In genomic region chr15:101581701-101582100, GRCm38 (mm10) we compare ENCODE assay signal across 29 mouse cellular contexts. TPM values are rescaled to one million over a fixed set of nuclear protein-coding genes. Genes with fewer than 3 reads are reported as not detected.
"Had no signal": no experiment of that assay in that cellular context is flagged by ENCODE, and none has a peak within 500 bp of the region (broad histone marks: within the 10 kb centered on the region; RNA-seq: fewer than 3 reads in every experiment).

No protein-coding gene starts in this region.

- H3K36me3 ChIP-seq: limb, embryonic 12.5 days; limb, embryonic 15.5 days; midbrain, embryonic 12.5 days; midbrain, embryonic 15.5 days; neural tube, embryonic 12.5 days had no signal

- H3K4me3 ChIP-seq: limb, embryonic 12.5 days; limb, embryonic 15.5 days; midbrain, embryonic 12.5 days; midbrain, embryonic 15.5 days; neural tube, embryonic 12.5 days had no signal

- H3K27me3 ChIP-seq: limb, embryonic 12.5 days; limb, embryonic 15.5 days; midbrain, embryonic 12.5 days; midbrain, embryonic 15.5 days; neural tube, embryonic 12.5 days had no signal

- ATAC-seq: liver, postnatal 0 days; lung, postnatal 0 days; midbrain, embryonic 15.5 days had no signal

- H3K4me2 ChIP-seq: limb, embryonic 12.5 days; limb, embryonic 15.5 days; liver, embryonic 11.5 days; lung, embryonic 14.5 days; midbrain, embryonic 12.5 days; midbrain, embryonic 15.5 days; neural tube, embryonic 12.5 days had no signal

- DNase-seq: kidney, adult 11 months; kidney, adult 8-10 months; kidney, postnatal 14 days; left cerebral cortex, postnatal 4 days; liver, postnatal 0 days; lung, embryonic 14.5 days; retina, postnatal 1 day; right cerebral cortex, postnatal 25 days; thymus, postnatal 25 days had no signal

- H3K9ac ChIP-seq: limb, embryonic 12.5 days; limb, embryonic 15.5 days; liver, embryonic 14.5 days; liver, postnatal 0 days; lung, embryonic 14.5 days; midbrain, embryonic 12.5 days; midbrain, embryonic 15.5 days; neural tube, embryonic 12.5 days had no signal

- H3K27ac ChIP-seq: limb, embryonic 12.5 days; limb, embryonic 15.5 days; liver, embryonic 14.5 days; macrophage; midbrain, embryonic 12.5 days; midbrain, embryonic 15.5 days; neural tube, embryonic 12.5 days had no signal

- H3K4me1 ChIP-seq: limb, embryonic 12.5 days; limb, embryonic 15.5 days; midbrain, embryonic 12.5 days; midbrain, embryonic 15.5 days; neural tube, embryonic 12.5 days had no signal

- H3K9me3 ChIP-seq: limb, embryonic 12.5 days; limb, embryonic 15.5 days; midbrain, embryonic 12.5 days; midbrain, embryonic 15.5 days; neural tube, embryonic 12.5 days had no signal

RNA-seq across cellular contexts. Expression of gene Krt75, which starts 8.0 kb away (rescaled TPM):
- total RNA-seq: layer of hippocampus, adult 18-20 months; left cerebral cortex, adult 8-10 months; left cerebral cortex, postnatal 14 days; left cerebral cortex, postnatal 4 days; megakaryocyte, adult 5-6 weeks had no signal
- polyA plus RNA-seq: liver, embryonic 11.5 days; liver, embryonic 14.5 days; liver, postnatal 0 days; lung, embryonic 14.5 days; lung, postnatal 0 days; macrophage; midbrain, embryonic 12.5 days; neural tube, embryonic 12.5 days; small intestine, adult 2 months; spleen, adult 2 months had no signal

RNA-seq across cellular contexts. Expression of gene Krt90, which starts 19.0 kb away (rescaled TPM):
- total RNA-seq: layer of hippocampus, adult 18-20 months; left cerebral cortex, adult 8-10 months; left cerebral cortex, postnatal 14 days; left cerebral cortex, postnatal 4 days; megakaryocyte, adult 5-6 weeks; neutrophil, adult 5-6 weeks had no signal
- polyA plus RNA-seq: liver, embryonic 14.5 days; liver, postnatal 0 days; macrophage; midbrain, embryonic 15.5 days; small intestine, adult 2 months; spleen, adult 2 months had no signal

RNA-seq across cellular contexts. Expression of gene Krt82, which starts 31.2 kb away (rescaled TPM):
- total RNA-seq: layer of hippocampus, adult 18-20 months; layer of hippocampus, postnatal 14 days; left cerebral cortex, adult 8-10 months; left cerebral cortex, postnatal 14 days; left cerebral cortex, postnatal 4 days; megakaryocyte, adult 5-6 weeks; neutrophil, adult 5-6 weeks had no signal
- polyA plus RNA-seq: kidney, embryonic 16.5 days; limb, embryonic 12.5 days; limb, embryonic 15.5 days; liver, embryonic 11.5 days; liver, embryonic 14.5 days; liver, postnatal 0 days; lung, embryonic 14.5 days; lung, postnatal 0 days; macrophage; midbrain, embryonic 12.5 days; midbrain, embryonic 15.5 days; neural tube, embryonic 12.5 days; small intestine, adult 2 months; spleen, adult 2 months; stomach, embryonic 16.5 days had no signal

RNA-seq across cellular contexts. Expression of gene Gm5414, which starts 46.3 kb away (rescaled TPM):
- total RNA-seq: layer of hippocampus, adult 18-20 months; layer of hippocampus, postnatal 14 days; left cerebral cortex, adult 8-10 months; left cerebral cortex, postnatal 14 days; left cerebral cortex, postnatal 4 days; megakaryocyte, adult 5-6 weeks; neutrophil, adult 5-6 weeks had no signal
- polyA plus RNA-seq: kidney, embryonic 16.5 days; limb, embryonic 12.5 days; limb, embryonic 15.5 days; liver, embryonic 11.5 days; liver, embryonic 14.5 days; liver, postnatal 0 days; lung, embryonic 14.5 days; lung, postnatal 0 days; macrophage; midbrain, embryonic 12.5 days; midbrain, embryonic 15.5 days; neural tube, embryonic 12.5 days; small intestine, adult 2 months; spleen, adult 2 months; stomach, embryonic 16.5 days; thymus, postnatal 0 days had no signal

RNA-seq across cellular contexts. Expression of gene Krt84, which starts 49.1 kb away (rescaled TPM):
- total RNA-seq: layer of hippocampus, adult 18-20 months; layer of hippocampus, postnatal 14 days; left cerebral cortex, adult 8-10 months; left cerebral cortex, postnatal 14 days; left cerebral cortex, postnatal 4 days; megakaryocyte, adult 5-6 weeks; neutrophil, adult 5-6 weeks had no signal
- polyA plus RNA-seq: kidney, embryonic 16.5 days; limb, embryonic 12.5 days; liver, embryonic 11.5 days; liver, embryonic 14.5 days; liver, postnatal 0 days; lung, embryonic 14.5 days; lung, postnatal 0 days; macrophage; midbrain, embryonic 12.5 days; midbrain, embryonic 15.5 days; neural tube, embryonic 12.5 days; spleen, adult 2 months; stomach, embryonic 16.5 days had no signal
